Mouse (Mus musculus) liver, embryonic 11.5 days (tissue): ENCODE data around the gene Msrb3. TPM values are rescaled to one million over a fixed set of nuclear protein-coding genes. Genes with fewer than 3 reads are reported as not detected.

Experiments
- ATAC-seq: fragments of 200-750 bp; cut with Nextera tagmentation; replicated peaks from 2 replicates; pipeline ENCODE4 v1.8.0; 2017; ENCODE audit warnings: moderate number of reproducible peaks, mild to moderate bottlenecking, moderate TSS enrichment, moderate library complexity; ENCODE audit not compliant: low FRiP score
- DNase-seq: peaks from one replicate; pipeline ENCODE4 v3.0.0-alpha.2; 2017; ENCODE audit warnings: low spot score
- H3K27ac ChIP-seq: fragments of 300-500 bp; sonication (generic); 2 replicates; pipeline ENCODE4 v1.5.1; 2014; ENCODE audit warnings: mild to moderate bottlenecking, low read depth, low read length, control low read depth
- H3K27me3 ChIP-seq: fragments of 300-500 bp; sonication (generic); replicated peaks from 2 replicates; pipeline ENCODE4 v1.6.1; 2014; ENCODE audit warnings: low read length, mixed read lengths; ENCODE audit not compliant: control insufficient read depth, insufficient read depth
- H3K36me3 ChIP-seq: fragments of 300-500 bp; sonication (generic); 2 replicates; pipeline ENCODE4 v1.6.1; 2014; ENCODE audit warnings: mild to moderate bottlenecking, low read length, moderate library complexity, mixed read lengths; ENCODE audit not compliant: control insufficient read depth, insufficient read depth
- H3K4me1 ChIP-seq: fragments of 300-500 bp; sonication (generic); replicated peaks from 2 replicates; pipeline ENCODE4 v1.6.1; 2014; ENCODE audit warnings: low read length, mixed read lengths; ENCODE audit not compliant: control insufficient read depth, insufficient read depth
- H3K4me2 ChIP-seq: fragments of 300-500 bp; sonication (generic); 2 replicates; pipeline ENCODE4 v1.6.1; 2014; ENCODE audit warnings: mild to moderate bottlenecking, control low read depth, moderate library complexity
- H3K4me3 ChIP-seq: fragments of 300-500 bp; sonication (generic); 2 replicates; pipeline ENCODE4 v1.5.1; 2014; ENCODE audit warnings: low read depth, low read length, control low read depth
- H3K9ac ChIP-seq: fragments of 300-500 bp; sonication (generic); 2 replicates; pipeline ENCODE4 v1.6.1; 2014; ENCODE audit warnings: low read depth, low read length, control low read depth
- H3K9me3 ChIP-seq: fragments of 300-500 bp; sonication (generic); 2 replicates; pipeline ENCODE4 v1.6.1; 2016; ENCODE audit warnings: low read length, inconsistent platforms, mixed read lengths; ENCODE audit not compliant: control insufficient read depth
- WGBS: fragments of 180-500 bp; shearing (Covaris S2); extraction: QIAGEN DNeasy Blood & Tissue Kit; methylation state at CpG from one replicate; pipeline ENCODE4 v1.1.7; 2014; 5-methylcytosine and 5-hydroxymethylcytosine counted together
- polyA plus RNA-seq: library from polyadenylated mRNA; unstranded; fragments of >200 nt; fragmentation: Nextera tagmentation; extraction: Ambion mirVana; gene quantifications from 2 replicates; pipeline ENCODE4 v1.2.1, GENCODE M21; 2014

Msrb3 gene
- 2.1 and 2.8 TPM in 2 replicates for polyA plus RNA-seq

GRCm38 (mm10) chr10:120898785-120899762, at the start of gene Msrb3:
TSS of gene Msrb3 (minus strand) at chr10:120899101.
- no peaks in the 10 kb centered on the region for H3K9me3 ChIP-seq
- H3K27me3 ChIP-seq, result peaks cover 28% of the 10 kb centered on the region
- H3K4me3 ChIP-seq, result peak within 1 kb of the TSS; percentile 57
- peak within 1 kb of the TSS; percentile 93 for H3K4me2 ChIP-seq
- H3K9ac ChIP-seq, result peak within 1 kb of the TSS; percentile 59
- no peak within 1 kb of the TSS for H3K27ac ChIP-seq
- 4% methylated on average over 51 of the region's 64 CpGs for WGBS
- H3K36me3 ChIP-seq, result no peaks in the 10 kb centered on the region
- ATAC-seq (peak; percentile 50), DNase-seq (peak; percentile 70)
- H3K4me1 ChIP-seq, result no peaks in the 10 kb centered on the region; the same call in 1 of the 2 replicates

- Histone ChIP-seq H3K27me3 (no peaks in the 10 kb centered on the region), H3K9ac (no peak overlapping the region), H3K9me3 (no peaks in the 10 kb centered on the region), H3K27ac (no peak overlapping the region), H3K4me1 (peaks cover 9% of the 10 kb centered on the region; the same call in 1 of the 2 replicates), H3K4me3 (no peak overlapping the region), H3K4me2 (peak overlapping the region; percentile 26; the same call in 1 of the 2 replicates), H3K36me3 (peaks cover 5% of the 10 kb centered on the region; the same call in 1 of the 2 replicates)
- DNase-seq (no peak), ATAC-seq (no peak)
- 47% methylated on average over 2 of the region's 2 CpGs for WGBS
Observed at GRCm38 (mm10) chr10:120948461-120948860, 49.6 kb upstream of the Msrb3 start.

- H3K4me3 ChIP-seq, result no peak overlapping the region
- no peak overlapping the region for H3K27ac ChIP-seq
- peaks cover 5% of the 10 kb centered on the region; the same call in 1 of the 2 replicates for H3K36me3 ChIP-seq
- H3K27me3 ChIP-seq, result no peaks in the 10 kb centered on the region
- peak overlapping the region; percentile 26 for H3K4me2 ChIP-seq
- peaks cover 9% of the 10 kb centered on the region; the same call in 1 of the 2 replicates for H3K4me1 ChIP-seq
- ATAC-seq (peak; percentile 79), DNase-seq (no peak)
- no peaks in the 10 kb centered on the region for H3K9me3 ChIP-seq
- 58% methylated on average over 2 of the region's 2 CpGs for WGBS
- H3K9ac ChIP-seq, result no peak overlapping the region
Observed at GRCm38 (mm10) chr10:120947842-120948241, 48.9 kb upstream of the Msrb3 start.

- Histone ChIP-seq H3K9me3 (no peaks in the 10 kb centered on the region), H3K27me3 (no peaks in the 10 kb centered on the region), H3K36me3 (peaks cover 5% of the 10 kb centered on the region; the same call in 1 of the 2 replicates), H3K4me2 (no peak overlapping the region), H3K4me3 (no peak overlapping the region), H3K4me1 (peaks cover 9% of the 10 kb centered on the region; the same call in 1 of the 2 replicates), H3K27ac (no peak overlapping the region), H3K9ac (no peak overlapping the region)
- ATAC-seq (no peak), DNase-seq (no peak)
- 86% methylated on average over 5 of the region's 5 CpGs for WGBS
Observed at GRCm38 (mm10) chr10:120946847-120947246, 47.9 kb upstream of the Msrb3 start.

GRCm38 (mm10) chr10:120938904-120939208, 40.0 kb upstream of the Msrb3 start:
- DNase-seq (no peak), ATAC-seq (no peak)
- Histone ChIP-seq H3K4me3 (no peak overlapping the region), H3K36me3 (no peaks in the 10 kb centered on the region), H3K4me1 (0 out of 2 replicates have a peak, but pooled peaks cover 2% of the 10 kb centered on the region), H3K9ac (no peak overlapping the region), H3K27me3 (no peaks in the 10 kb centered on the region), H3K4me2 (no peak overlapping the region), H3K27ac (no peak overlapping the region), H3K9me3 (no peaks in the 10 kb centered on the region)
- WGBS, result 72% methylated on average over 2 of the region's 2 CpGs

- Histone ChIP-seq H3K4me3 (no peak overlapping the region), H3K27me3 (no peaks in the 10 kb centered on the region), H3K9me3 (no peaks in the 10 kb centered on the region), H3K36me3 (no peaks in the 10 kb centered on the region), H3K27ac (no peak overlapping the region), H3K4me1 (0 out of 2 replicates have a peak, but pooled peaks cover 2% of the 10 kb centered on the region), H3K4me2 (no peak overlapping the region), H3K9ac (no peak overlapping the region)
- WGBS, result 63% methylated on average over 19 of the region's 19 CpGs
- no peak for DNase-seq
- ATAC-seq, result peak; percentile 49; the same call in 1 of the 2 replicates
Observed at GRCm38 (mm10) chr10:120938077-120938903, 39.4 kb upstream of the Msrb3 start.

- Histone ChIP-seq H3K4me2 (no peak overlapping the region), H3K4me1 (no peaks in the 10 kb centered on the region), H3K4me3 (no peak overlapping the region), H3K36me3 (peaks cover 6% of the 10 kb centered on the region; the same call in 1 of the 2 replicates), H3K9ac (no peak overlapping the region), H3K27ac (no peak overlapping the region), H3K27me3 (no peaks in the 10 kb centered on the region), H3K9me3 (no peaks in the 10 kb centered on the region)
- WGBS, result 81% methylated on average over 7 of the region's 7 CpGs
- ATAC-seq (no peak; the same call in 1 of the 2 replicates), DNase-seq (no peak)
Observed at GRCm38 (mm10) chr10:120929536-120929935, 30.6 kb upstream of the Msrb3 start.

GRCm38 (mm10) chr10:120928183-120928582, 29.3 kb upstream of the Msrb3 start:
- ATAC-seq (no peak), DNase-seq (no peak)
- Histone ChIP-seq H3K36me3 (peaks cover 6% of the 10 kb centered on the region; the same call in 1 of the 2 replicates), H3K4me1 (no peaks in the 10 kb centered on the region), H3K9me3 (no peaks in the 10 kb centered on the region), H3K27me3 (no peaks in the 10 kb centered on the region), H3K27ac (no peak overlapping the region), H3K4me2 (no peak overlapping the region), H3K9ac (no peak overlapping the region), H3K4me3 (no peak overlapping the region)
- 87% methylated on average over 5 of the region's 5 CpGs for WGBS
